Mouse (Mus musculus) gastrocnemius, adult 8-10 months (tissue): Measurements from ENCODE around the gene Smim24. TPM values are rescaled to one million over a fixed set of nuclear protein-coding genes. Genes with fewer than 3 reads are reported as not detected.

Experiments
- DNase-seq, 2 experiments: peaks; one replicate each; pipeline ENCODE4 v3.0.0; 2022; ENCODE audit warnings: low spot score in 2 of 2
- total RNA-seq, 4 experiments: library from RNA; stranded (reverse); gene quantifications; 2 replicates each; pipeline ENCODE4 v1.2.4; 2022

Gene Smim24
- total RNA-seq, 4 experiments from 2014 or later = not detected

DNA sequence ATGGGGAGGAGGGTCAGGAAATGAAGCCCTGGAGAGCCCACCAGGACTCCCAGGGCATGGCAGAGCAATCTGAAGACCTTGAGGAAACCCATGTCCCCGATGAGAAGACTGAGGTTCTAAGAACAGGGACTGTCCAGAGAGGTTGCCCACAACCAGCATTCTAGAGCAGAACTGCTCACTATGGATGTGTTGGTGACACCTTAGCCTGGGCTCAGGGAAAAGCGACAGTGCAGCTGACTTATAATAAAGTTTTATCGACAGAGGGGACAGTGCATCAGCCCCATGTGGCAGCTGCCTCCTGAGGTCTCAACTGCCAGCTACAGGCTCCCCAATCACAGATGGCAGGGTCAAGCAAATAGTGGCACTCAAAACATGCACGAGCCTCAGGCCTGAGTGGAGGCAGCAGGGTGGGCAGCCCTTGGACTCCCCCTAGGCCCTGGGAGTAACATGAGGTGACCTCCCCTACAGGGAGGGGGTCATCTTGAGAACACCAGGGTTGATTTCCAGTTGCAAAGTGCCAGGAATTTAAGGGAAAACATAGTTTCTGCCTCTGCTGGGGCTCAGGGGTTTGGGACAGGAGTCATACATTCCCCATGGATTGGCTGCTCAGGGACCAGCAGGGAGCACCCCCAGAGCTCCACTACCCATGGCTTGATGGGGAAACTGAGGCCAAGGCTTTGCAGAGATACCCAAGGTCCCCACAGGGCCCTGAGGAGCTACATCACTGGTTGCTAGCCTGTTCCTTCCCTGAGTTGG, 28.4 kb downstream of the Smim24 start:
- DNase-seq = peak in 1 of 2 experiments; percentile 3

- peak; percentile 60 to 80 for DNase-seq
These were observed 28.9 kb downstream of the Smim24 start for GRCm38 (mm10) chr10:81421797-81422100.

- peak; percentile 49 to 66 for DNase-seq
These were observed 29.3 kb downstream of the Smim24 start for GRCm38 (mm10) chr10:81422191-81422590.

DNA sequence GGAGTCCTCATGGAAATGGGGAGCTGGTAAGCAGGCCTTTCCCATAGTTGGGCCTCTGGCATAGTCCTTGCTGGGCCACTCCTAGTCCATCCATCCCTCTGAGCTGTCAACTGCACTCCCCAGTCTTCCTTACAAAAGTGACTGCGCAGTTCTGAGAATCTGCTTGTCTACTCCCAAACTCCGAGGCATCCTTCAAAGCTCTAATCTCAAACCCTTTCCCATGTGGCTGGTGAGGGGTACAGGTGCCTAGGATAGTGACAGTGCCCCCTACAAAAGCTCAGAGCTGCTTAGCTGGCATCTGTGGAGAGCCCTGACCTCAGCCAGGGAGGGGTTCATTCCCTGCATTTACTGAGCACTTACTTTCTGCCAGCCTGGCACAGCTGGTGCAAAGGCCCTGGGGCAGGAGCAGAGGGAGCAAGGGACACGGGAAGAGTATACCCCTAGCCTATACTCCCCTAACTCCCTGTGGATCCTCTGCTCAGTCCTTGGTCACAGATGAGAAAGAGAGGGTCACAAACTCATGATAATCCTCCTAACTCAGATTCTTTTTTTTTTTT, 29.9 kb downstream of the Smim24 start:
- DNase-seq = no peak

DNA sequence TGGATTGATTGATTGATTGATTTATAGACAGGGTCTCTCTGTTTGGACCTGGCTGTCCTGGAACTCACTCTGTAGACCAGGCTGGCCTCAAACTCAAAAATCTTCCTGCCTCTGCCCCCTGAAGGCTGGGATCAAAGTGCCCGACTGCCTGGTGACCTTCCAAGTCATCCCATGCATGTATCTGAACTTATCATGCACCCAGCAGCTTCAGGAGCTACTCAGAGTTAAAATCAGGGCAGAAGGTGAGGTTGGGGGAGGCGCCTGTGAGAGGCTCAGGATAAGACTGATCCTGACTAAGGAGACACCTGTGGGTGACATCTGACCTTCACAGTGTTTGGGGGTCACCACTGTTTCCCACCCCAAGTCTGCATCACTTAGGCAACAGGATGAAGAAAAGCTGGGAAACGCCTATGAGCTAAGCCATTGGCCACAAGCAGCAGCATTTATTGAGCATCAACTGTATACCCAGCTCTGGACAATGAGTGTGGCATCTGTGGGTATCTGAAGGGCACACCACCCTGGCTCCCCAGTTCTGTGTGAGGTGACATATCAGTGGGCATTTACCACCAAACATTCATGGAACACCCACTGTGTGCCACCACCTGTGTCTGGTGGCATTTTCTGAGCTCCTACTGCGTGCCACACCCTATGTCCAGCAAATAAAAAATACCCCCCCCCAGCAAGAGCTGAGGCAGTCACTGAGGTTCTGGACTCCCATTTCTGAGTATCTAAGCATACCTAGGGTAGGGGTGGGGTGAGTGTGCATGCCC, 30.8 kb downstream of the Smim24 start:
- peak in 1 of 2 experiments; percentile 6 for DNase-seq

GRCm38 (mm10) chr10:81424246-81425051, 31.6 kb downstream of the Smim24 start:
- DNase-seq = peak; percentile 86 to 90

GRCm38 (mm10) chr10:81425236-81425850, 32.5 kb downstream of the Smim24 start:
- peak; percentile 70 to 81 for DNase-seq

- DNase-seq = peak; percentile 24 to 40
These were observed 33.3 kb downstream of the Smim24 start for GRCm38 (mm10) chr10:81426081-81426671.

- peak; percentile 50 to 61 for DNase-seq
These were observed 34.0 kb downstream of the Smim24 start for GRCm38 (mm10) chr10:81426897-81427296.

GRCm38 (mm10) chr10:81427327-81427726, 34.5 kb downstream of the Smim24 start:
- DNase-seq = peak in 1 of 2 experiments; percentile 6

DNA sequence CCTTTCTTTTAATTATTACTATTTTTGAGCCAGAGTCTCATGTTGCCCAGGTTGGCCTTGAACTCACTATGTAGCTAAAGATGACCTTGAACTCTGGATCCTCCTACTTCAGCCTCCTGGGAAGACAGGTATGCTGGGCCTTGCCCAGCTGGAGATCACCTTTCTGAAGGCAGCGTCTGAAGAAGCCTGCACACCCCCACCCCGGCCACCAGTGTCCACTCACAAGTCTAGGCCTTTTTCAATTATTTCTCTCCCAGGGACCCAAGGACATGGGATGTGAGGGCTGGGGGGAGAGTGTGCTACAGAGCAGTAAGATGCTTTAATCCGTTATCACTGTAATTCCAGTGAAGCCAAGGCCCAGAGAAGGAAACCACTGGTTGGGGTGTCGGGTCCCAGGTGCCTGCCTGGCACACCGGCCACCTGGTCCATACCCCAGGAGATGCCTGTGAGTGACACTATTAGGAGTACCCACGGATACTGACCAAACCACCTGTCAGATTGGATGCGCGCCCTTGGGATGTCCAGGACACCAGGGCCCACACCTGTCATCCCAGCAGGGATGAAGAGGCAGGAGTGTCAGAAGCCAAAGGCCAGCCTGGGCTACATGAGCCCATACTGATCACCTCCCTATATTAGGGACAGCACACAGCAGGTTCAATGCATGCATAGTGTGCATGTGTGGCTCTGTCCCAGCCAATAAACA, 35.1 kb downstream of the Smim24 start:
- DNase-seq = peak in 1 of 2 experiments; percentile 9

DNA sequence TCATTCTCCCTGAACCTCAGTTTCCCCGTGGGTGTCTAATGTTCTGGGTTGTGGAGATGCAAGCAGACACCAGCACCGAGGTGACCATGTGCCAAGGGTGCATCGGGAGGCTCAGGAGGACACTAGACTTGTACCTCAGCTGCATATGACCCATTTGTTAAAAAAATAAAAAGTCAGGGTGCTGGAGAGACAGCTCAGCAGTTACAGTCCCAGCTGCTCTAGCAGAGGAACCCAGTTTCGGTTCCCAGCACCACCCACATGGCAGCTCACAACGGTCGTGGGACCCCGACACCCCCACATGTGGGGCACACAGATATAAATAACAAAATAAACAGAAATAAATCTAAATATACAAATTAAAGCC, 35.6 kb downstream of the Smim24 start:
- DNase-seq = peak in 1 of 2 experiments; percentile 2

- peak; percentile 2 to 8 for DNase-seq
These were observed 36.2 kb downstream of the Smim24 start for GRCm38 (mm10) chr10:81429092-81429491.

DNA sequence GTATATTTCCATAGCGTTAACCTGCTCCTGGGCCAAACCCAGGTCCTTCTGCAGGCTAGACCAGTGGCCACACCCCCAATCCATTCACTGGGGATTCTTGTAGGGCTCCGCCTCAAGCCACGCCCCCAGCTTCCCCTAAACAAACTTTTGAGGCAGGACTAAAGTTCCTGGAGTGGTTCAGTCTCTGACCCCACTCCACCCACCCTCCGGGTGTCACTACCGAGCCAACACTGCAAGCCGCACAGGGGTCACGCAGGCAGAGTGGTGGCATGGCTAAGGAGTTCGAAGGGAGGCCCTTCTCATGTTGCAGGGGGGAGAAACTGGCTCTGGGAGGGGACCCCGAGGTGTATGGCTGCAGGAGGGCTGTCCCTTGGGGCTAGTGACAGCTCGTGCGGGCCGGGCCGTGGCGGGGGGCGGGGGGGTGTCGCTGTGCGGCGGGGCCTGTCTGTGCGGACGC, 36.8 kb downstream of the Smim24 start:
- peak; percentile 82 to 87 for DNase-seq

GRCm38 (mm10) chr10:81430141-81430830, 37.4 kb downstream of the Smim24 start:
- DNase-seq = peak; percentile 82 to 90

GRCm38 (mm10) chr10:81430831-81431525, 38.1 kb downstream of the Smim24 start:
- peak; percentile 52 to 67 for DNase-seq

- peak; percentile 32 to 55 for DNase-seq
These were observed 38.8 kb downstream of the Smim24 start for GRCm38 (mm10) chr10:81431526-81432168.
